Mouse (Mus musculus): ENCODE data around the gene Ddn.

The Ddn gene

DNA sequence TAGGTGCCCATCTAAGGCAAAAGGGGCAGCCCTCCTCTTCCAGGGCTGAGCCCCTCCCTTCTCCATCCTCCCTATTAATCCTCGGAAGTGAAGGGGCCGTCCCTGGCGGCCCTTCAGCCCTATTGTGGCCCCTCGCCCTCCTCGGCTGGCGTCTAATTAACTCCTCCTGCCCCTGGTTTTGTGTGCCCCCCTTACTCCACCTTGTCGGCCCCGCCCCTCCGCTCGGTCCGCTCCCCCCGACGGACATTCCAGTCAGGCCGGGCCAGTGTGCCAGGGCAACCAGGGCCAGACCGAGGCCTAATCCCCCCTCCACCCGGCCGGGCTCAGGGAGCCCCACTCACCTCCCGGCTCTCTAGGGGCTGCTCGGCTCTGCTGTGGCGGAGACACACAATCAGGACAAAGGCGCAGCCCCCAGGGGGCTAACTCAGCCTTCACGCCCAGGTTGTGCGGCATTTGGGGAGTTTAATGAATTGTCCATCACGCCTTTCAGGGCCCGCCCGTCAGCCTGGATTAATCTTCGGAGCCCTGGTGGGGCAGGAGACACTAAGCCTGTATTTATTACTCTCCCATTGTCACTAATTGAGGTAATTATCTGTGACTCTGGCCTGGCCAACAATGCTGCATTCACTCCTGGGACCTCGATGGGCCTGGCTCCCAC lies 11.3 kb downstream of the Ddn start:
- no peak for DNase-seq (ENCODE audit: low spot score in 2 of 2)

DNA sequence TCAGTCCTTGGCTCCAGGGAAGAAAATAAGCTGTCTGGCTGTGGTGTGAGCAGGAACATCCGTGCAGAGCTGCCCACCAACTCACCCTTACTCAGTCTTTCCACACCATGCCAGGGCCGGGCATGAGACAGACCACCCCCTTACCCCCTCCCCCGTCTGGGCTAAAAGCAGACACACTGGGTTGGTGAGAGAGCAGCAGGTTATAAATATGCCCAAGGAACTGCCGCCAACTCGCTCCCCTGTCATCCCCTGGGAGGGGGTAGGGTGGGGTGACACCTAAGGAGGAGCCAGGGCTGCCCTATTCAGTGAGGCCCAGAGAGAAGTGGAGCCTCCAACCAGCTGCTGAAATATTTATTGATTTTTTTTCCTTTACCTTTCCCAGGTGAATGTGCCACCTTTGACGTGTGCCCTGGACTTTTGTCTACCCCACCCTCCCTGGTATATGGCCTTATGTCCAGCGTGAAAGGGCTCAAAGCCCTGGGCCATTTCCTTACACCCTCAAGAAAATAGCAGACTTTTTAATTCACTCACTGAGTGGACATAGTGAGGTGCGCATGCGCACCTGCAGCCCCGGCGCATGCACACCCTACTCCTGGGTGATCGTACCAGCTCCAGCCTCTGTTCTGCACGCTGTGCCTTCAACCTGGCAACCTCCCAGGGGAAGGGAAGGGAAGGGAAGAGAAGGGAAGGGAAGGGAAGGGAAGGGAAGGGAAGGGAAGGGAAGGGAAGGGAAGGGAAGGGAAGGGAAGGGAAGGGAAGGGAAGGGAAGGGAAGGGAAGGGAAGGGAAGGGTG lies 12.3 kb downstream of the Ddn start:
- no peak for DNase-seq (ENCODE audit: low spot score in 2 of 2)

DNA sequence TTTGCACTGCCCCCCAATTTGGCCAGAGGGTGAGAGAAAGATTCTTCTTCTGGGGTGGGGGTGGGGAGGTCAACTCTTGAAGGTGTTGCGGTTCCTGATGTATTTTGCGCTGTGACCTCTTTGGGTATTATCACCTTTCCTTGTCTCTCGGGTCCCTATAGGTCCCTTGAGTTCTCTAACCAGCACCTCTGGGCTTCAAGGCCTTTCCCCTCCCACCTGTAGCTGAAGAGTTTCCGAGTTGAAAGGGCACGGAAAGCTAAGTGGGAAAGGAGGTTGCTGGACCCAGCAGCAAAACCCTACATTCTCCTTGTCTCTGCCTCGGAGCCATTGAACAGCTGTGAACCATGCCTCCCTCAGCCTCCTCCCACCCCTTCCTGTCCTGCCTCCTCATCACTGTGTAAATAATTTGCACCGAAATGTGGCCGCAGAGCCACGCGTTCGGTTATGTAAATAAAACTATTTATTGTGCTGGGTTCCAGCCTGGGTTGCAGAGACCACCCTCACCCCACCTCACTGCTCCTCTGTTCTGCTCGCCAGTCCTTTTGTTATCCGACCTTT lies 16.1 kb downstream of the Ddn start:
- DNase-seq (ENCODE audit: low spot score in 2 of 2), result no peak

DNA sequence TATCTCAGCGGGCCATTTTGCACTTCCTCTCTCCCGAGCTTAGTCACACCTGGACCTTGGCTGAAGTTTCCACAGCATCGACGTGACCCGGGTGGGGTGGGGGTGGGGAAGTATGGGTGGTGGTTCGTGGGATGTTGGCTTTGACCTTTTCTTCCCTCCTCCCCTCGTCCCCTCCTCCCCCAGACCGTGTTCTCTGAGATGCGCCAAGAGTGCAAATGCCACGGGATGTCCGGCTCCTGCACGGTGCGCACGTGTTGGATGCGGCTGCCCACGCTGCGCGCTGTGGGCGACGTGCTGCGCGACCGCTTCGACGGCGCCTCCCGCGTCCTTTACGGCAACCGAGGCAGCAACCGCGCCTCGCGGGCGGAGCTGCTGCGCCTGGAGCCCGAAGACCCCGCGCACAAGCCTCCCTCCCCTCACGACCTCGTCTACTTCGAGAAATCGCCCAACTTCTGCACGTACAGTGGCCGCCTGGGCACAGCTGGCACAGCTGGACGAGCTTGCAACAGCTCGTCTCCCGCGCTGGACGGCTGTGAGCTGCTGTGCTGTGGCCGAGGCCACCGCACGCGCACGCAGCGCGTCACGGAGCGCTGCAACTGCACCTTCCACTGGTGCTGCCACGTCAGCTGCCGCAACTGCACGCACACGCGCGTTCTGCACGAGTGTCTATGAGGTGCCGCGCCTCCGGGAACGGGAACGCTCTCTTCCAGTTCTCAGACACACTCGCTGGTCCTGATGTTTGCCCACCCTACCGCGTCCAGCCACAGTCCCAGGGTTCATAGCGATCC lies 16.9 kb downstream of the Ddn start:
- no peak for DNase-seq (ENCODE audit: low spot score in 2 of 2)

DNA sequence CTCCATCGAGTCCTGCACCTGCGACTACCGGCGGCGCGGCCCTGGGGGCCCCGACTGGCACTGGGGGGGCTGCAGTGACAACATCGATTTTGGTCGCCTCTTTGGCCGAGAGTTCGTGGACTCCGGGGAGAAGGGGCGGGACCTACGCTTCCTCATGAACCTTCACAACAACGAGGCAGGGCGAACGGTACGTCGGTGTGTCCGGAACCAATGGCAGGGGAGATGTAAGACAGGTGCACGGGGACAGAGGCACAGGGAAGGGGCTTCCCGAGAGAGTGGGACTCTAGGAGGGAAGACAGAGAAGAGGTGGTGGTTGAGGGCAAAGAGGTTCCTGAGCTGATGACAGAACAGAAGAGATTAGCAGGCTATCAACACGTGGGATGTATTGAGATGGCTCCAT lies 17.5 kb downstream of the Ddn start:
- no peak for DNase-seq (ENCODE audit: low spot score in 2 of 2)

DNA sequence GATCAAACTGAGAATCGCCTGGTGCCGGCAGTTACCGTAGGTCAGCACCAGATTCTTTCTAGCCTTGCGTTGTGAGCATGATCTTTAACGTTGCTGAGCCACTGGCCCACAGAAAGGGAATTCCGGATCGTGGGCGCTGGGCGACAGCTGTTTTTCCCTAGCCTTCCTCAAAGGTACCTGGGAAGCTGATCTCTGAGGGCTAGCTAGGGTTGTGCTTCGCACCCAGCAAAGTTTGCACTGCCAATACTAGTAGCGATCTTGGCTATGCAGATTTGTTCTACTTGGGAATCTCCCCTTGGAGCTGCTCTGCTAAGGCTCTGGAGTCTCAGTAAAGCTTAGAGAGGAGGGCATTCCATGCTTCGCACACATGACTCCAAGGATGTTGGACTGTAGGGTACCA lies 18.1 kb downstream of the Ddn start:
- DNase-seq (ENCODE audit: low spot score in 2 of 2), result no peak

DNA sequence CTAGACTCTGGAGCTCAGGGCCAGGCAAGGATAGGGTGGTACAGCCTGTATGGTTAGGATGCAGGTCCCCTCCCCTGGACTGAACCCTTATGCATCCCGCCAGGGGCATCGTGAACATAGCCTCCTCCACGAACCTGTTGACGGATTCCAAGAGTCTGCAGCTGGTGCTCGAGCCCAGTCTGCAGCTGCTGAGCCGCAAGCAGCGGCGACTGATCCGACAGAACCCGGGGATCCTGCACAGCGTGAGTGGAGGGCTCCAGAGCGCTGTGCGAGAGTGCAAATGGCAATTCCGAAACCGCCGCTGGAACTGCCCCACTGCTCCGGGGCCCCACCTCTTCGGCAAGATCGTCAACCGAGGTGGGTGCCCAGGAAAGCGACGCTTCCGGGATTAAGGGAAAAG lies 18.5 kb downstream of the Ddn start:
- DNase-seq (ENCODE audit: low spot score in 2 of 2), result no peak

DNA sequence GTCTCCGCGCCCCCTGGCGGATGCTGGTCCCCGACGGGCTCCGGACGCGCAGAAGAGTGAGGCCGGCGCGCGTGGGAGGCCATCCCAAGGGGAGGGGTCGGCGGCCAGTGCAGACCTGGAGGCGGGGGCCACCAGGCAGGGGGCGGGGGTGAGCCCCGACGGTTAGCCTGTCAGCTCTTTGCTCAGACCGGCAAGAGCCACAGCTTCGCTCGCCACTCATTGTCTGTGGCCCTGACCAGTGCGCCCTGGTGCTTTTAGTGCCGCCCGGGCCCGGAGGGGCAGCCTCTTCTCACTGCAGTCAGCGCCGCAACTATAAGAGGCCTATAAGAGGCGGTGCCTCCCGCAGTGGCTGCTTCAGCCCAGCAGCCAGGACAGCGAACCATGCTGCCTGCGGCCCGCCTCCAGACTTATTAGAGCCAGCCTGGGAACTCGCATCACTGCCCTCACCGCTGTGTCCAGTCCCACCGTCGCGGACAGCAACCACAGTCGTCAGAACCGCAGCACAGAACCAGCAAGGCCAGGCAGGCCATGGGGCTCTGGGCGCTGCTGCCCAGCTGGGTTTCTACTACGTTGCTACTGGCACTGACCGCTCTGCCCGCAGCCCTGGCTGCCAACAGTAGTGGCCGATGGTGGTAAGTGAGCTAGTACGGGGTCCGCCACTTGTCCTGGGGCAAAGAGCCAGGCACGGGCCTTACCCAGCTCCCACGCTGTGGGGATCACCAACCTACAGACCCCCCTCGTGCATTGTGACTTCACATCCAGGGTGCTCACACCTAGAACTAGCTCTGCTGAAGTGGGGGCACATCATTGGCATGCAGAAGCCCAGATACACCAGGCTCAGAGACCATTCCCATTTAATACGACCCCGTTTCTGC lies 19.4 kb downstream of the Ddn start, which contains the start of gene Wnt1:
Wnt1 (plus strand) TSS at position 197 of the 875 bp plus-strand sequence.
- peak; percentile 38 to 75 for DNase-seq (ENCODE audit: low spot score in 2 of 2)

DNA sequence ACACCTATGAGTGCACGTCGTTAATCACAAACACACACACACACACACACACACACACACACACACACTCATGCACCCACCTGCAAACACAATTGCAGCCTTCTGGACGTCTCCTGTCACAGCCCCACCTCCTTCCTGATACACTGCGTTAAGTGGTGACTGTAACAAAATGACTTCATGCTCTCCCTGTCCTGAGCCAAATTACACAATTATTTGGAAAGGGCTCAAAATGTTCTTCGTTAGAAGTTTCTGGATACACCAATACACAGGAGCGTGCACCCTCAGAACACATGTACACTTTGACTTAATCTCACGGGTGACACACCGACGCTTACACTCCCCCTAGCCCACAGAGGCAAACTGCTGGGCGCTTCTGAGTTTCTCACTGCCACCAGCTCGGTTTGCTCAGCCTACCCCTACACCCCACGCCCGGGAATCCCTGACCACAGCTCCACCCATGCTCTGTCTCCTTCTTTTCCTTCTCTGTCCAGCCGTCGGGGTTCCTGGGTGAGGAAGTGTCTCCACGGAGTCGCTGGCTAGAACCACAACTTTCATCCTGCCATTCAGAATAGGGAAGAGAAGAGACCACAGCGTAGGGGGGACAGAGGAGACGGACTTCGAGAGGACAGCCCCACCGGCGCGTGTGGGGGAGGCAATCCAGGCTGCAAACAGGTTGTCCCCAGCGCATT lies 20.2 kb downstream of the Ddn start:
- DNase-seq (ENCODE audit: low spot score in 2 of 2), result no peak

DNA sequence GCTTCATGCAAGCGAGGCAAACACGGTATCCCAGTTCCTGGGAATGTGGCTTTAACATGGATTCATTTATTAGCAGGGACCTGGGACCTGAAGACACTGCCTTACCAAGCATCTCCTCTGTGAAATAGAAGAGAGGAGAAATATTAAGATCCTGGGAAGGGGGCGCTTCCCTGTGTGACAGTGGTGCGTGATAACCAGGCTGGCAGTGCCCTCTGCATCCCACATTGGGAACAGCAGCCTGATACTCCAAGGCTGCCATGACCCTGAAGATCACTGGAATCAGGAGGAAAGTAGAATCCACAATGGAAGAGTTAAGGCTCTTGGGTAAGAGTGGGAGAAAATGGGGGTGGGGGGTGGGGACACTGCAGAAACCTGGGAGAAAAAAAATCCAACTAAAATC lies 21.4 kb downstream of the Ddn start:
- DNase-seq (ENCODE audit: low spot score in 2 of 2), result no peak

DNA sequence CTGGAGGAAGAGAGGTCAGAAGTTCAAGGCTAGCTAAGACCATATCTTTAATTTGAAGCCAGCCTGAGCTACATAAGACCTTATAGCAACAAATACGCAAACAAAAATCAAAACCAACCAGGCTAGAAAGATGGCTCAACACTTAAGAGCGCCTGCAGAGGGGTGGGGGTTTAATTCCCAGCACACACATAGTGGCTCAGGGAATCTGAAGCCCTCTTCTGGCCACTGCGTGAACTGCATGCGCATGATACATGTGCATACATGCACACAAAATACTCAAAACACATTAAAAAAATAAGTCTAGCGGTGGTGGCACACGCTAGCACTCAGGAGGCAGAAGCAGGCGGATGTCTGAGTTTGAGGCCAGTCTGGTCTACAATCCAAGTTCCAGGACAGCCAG lies 23.5 kb downstream of the Ddn start:
- no peak for DNase-seq (ENCODE audit: low spot score in 2 of 2)

DNA sequence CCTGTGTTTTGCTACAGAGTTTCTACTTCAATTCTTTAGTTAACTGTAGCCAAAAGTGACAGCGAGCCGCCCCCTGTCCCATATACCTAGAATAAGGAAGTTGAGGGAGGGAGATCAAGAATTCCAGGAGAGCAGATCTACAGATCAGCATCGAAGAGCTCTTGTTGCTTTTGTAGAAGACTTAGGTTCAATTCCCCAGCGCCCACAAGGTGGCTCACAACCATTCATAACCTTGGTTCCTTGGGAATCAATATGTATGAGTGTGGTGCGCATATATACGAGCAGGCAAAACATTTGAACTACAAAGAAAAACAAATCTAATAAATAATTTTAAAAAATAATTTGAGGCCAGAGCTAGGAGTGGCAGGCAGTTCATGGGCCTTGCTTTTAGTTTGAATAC lies 28.1 kb downstream of the Ddn start:
- DNase-seq (ENCODE audit: low spot score in 2 of 2), result no peak

DNA sequence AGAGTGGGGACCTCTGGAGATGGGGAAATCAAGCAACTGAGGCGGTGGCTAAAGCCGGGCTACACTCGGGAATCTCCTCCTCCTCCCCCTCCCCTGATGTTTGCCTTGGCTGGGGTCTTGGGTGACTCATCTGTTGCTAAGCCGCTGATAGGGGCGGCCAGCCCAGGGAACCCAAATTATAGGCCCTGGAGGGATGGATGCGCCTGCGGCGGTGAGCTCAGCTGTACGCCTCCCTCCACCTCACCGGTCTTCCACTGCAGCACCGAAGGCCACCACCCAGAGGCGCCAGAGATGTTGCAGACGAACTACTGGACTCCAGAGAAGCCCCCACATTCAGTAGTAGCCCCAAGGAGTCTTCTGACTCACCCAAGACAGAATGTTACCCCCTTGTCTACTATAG lies 28.7 kb downstream of the Ddn start:
- no peak for DNase-seq (ENCODE audit: low spot score in 2 of 2)

DNA sequence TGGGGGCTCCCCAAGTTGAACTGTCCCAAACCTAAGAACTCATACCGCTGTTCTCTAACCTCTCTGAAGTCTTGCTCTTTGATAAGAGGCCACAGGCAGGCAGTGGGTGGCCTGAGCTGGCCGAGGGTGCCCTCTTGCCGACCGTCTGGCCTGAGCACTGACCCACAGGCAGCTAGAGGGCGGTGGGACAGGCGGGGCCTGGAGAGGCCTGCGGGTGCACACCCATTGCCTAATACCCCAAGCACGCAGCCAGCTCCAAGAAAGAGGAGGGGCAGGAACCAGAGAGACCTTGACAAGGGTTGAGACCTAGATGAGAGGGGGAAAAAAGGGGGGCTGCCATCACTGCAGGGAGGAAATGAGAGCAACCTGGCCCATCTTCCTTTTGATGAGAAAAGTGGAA lies 29.2 kb downstream of the Ddn start:
- no peak for DNase-seq (ENCODE audit: low spot score in 2 of 2)

DNA sequence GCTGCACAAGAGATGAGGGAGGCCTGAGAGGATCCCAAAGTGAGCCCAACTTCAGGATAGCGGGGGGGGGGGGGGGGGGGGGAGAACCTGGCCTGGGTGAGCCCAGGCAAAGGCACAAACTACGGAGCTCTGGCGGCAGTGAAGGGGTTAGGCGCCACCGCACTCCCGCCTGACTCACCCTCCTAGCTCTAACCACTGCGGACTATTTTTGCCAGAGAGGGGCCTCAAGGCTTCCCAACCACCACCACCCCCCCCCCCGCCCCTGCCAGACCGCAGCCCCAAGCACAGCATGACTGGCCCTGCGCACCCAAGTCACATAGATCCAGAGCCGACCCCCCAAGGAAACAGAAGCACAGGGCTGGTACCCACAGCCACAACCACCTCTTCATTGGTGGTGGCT lies 30.5 kb downstream of the Ddn start:
- no peak for DNase-seq (ENCODE audit: low spot score in 2 of 2)

DNA sequence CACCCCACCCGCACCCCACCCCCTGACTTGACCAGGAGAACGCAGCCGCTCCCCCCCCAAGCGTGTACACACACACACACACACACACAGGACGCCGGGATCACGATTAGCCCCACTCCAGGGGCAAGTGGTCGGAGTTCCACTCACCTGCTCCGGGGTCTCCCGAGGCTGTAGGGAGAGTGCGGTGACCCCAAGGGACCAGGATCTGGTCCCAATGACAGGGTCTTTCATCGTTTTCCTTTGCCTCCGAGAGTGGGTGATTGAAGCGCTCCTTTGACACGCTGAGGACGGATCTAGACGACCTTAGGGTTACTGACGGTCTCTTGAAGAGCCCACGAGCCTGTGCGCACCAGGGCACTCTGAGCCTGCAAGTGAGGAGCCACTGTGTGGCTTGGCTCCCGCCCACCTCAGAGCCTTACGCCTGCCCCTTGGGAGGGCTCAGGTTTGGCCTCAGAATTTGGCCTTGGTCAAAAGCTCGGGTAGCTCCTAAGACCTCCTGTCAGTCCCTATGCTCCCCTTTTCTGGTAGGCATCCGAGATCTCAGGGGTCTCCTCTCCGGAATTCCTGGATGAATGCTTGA lies 31.0 kb downstream of the Ddn start:
- DNase-seq (ENCODE audit: low spot score in 2 of 2), result no peak

DNA sequence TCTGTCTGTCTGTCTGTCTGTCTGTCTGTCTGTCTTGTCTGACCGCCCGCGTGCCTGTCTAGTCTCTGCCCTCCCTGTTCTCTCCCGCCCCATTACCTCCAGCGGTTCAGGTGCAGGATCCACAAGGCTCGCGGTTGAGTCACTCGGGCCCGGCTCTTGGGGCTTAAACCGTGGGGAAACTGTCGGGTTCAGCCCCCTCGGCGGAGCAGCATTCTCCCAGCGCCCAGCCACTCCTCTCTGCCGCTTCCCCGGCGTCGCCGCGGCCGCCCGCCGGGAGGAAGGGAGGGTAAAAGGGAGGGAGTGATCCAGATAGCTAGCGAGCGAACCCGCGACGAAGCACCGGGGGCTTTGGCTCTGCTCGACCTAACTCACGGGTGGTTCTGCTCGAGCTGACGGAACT lies 31.5 kb downstream of the Ddn start, which contains the start of gene Wnt10b:
Wnt10b (minus strand) TSS at position 389 of the 400 bp plus-strand sequence.
- DNase-seq (ENCODE audit: low spot score in 2 of 2), result no peak

DNA sequence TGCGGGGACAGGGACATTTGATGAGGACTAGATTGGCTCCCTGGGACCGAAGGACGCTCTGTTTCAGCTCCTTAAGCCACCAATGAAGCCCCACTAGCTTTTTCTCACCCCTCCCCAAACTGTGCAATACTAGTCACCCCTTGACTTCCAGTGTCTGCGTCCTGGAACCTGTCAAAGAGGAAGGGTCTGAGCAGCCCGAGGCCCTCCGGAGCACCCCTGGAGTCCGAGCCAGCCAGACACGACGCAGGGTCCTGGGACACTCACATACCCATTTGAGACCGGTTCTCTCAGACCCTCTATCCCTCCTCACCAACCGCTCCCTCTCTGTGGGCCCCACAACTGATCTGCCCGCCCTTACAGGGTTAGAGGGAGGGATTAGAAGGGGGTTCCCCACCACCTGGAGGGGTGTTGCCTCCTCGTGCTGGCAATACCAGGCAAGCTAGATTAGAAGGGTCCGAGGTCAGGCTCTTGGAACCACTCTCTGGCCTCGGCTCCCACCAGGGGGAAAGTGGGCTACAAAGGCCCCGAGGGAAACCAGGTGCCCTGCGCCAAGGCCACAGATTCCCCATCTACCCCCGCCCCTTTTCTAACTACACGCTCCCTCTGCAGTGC lies 32.2 kb downstream of the Ddn start:
- no peak for DNase-seq (ENCODE audit: low spot score in 2 of 2)

DNA sequence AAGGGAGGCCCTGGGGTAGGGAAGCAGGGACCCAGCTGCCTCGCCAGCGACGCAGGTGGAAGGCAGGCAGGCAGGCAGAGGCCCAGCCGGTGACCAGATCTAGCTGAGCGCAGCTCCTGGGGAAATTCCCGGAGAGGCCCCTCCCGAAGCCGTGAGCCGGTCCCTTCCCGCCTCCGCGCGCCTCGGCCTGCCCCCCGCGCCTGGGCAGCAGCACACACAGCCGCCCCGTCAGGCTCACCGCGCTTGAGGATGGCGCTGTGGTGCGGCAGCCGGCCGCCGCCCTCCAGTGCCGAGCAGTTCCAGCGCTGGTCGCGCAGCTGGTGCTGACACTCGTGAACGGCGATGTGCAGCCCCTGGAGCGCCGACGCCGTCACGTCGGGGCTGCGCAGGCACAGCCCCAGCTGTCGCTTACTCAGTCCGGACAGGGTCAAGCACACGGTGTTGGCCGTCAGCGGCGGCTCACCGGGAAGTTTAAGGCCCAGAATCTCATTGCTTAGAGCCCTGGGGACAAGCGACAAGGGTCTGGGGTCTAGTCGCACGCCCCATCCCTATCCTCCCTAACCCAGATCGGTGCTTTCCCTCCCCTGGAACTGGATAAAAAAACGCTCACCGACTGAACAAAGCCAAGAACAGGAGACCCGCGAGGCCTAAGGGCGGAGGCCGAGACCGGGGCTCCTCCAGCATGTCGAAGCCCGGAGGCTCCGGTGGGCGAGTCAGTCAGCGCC lies 32.8 kb downstream of the Ddn start:
- DNase-seq (ENCODE audit: low spot score in 2 of 2), result peak in 1 of 2 experiments; percentile 34
